Mouse (Mus musculus) kidney, embryonic 14.5 days (tissue): Measurements from ENCODE around the gene Cdh12. TPM values are rescaled to one million over a fixed set of nuclear protein-coding genes. Genes with fewer than 3 reads are reported as not detected.

Experiments
- ATAC-seq: fragments of 200-750 bp; cut with Nextera tagmentation; 2 replicates; pipeline ENCODE4 v1.8.0; 2017; ENCODE audit warnings: moderate number of reproducible peaks, mild to moderate bottlenecking, moderate TSS enrichment, moderate library complexity; ENCODE audit not compliant: low FRiP score, low TSS enrichment
- H3K27ac ChIP-seq: fragments of 300-500 bp; sonication (generic); 2 replicates; pipeline ENCODE4 v1.5.1; 2014; ENCODE audit warnings: low read depth, mild to moderate bottlenecking, low read length, moderate library complexity, mixed read lengths
- H3K27me3 ChIP-seq: fragments of 300-500 bp; sonication (generic); 2 replicates; pipeline ENCODE4 v1.6.1; 2014; ENCODE audit warnings: mild to moderate bottlenecking, low read length; ENCODE audit not compliant: control insufficient read depth, insufficient read depth
- H3K36me3 ChIP-seq: fragments of 300-500 bp; sonication (generic); 2 replicates; pipeline ENCODE4 v1.6.1; 2014; ENCODE audit warnings: low read length, mixed read lengths; ENCODE audit not compliant: control insufficient read depth, insufficient read depth
- H3K4me1 ChIP-seq: fragments of 300-500 bp; sonication (generic); 2 replicates; pipeline ENCODE4 v1.6.1; 2014; ENCODE audit warnings: low read length, mixed read lengths; ENCODE audit not compliant: control insufficient read depth, insufficient read depth
- H3K4me2 ChIP-seq: fragments of 300-500 bp; sonication (generic); replicated peaks from 2 replicates; pipeline ENCODE4 v1.6.1; 2014; ENCODE audit warnings: low read depth, mild to moderate bottlenecking, low read length
- H3K4me3 ChIP-seq: fragments of 300-500 bp; sonication (generic); 2 replicates; pipeline ENCODE4 v1.5.1; 2014; ENCODE audit warnings: mild to moderate bottlenecking, low read length
- H3K9ac ChIP-seq: fragments of 300-500 bp; sonication (generic); 2 replicates; pipeline ENCODE4 v1.6.1; 2014; ENCODE audit warnings: low read depth, mild to moderate bottlenecking, low read length, moderate library complexity
- H3K9me3 ChIP-seq: fragments of 300-500 bp; sonication (generic); 2 replicates; pipeline ENCODE4 v1.6.1; 2016; ENCODE audit warnings: low read length; ENCODE audit not compliant: control insufficient read depth
- WGBS: fragments of 180-500 bp; shearing (Covaris S2); extraction: QIAGEN DNeasy Blood & Tissue Kit; methylation state at CpG from one replicate; pipeline ENCODE4 v1.1.7; 2014; 5-methylcytosine and 5-hydroxymethylcytosine counted together
- polyA plus RNA-seq: library from polyadenylated mRNA; unstranded; fragments of >200 nt; fragmentation: Nextera tagmentation; extraction: Ambion mirVana; gene quantifications from 2 replicates; pipeline ENCODE4 v1.2.1, GENCODE M21; 2014

Cdh12 gene
- polyA plus RNA-seq: not detected in 2 replicates

GRCm38 (mm10) chr15:20448861-20449663 lies at the start of gene Cdh12:
TSS of gene Cdh12 (plus strand) at chr15:20449265.
- WGBS: 12% methylated on average over 18 of the region's 18 CpGs
- Histone ChIP-seq H3K4me1 (no peaks in the 10 kb centered on the region), H3K9ac (no peak within 1 kb of the TSS), H3K36me3 (no peaks in the 10 kb centered on the region), H3K9me3 (no peaks in the 10 kb centered on the region), H3K4me3 (peak within 1 kb of the TSS; percentile 22), H3K27ac (no peak within 1 kb of the TSS), H3K4me2 (peak within 1 kb of the TSS; percentile 39), H3K27me3 (no peaks in the 10 kb centered on the region)
- peak; percentile 57; the same call in 1 of the 2 replicates for ATAC-seq

- no peaks in the 10 kb centered on the region for H3K27me3 ChIP-seq
- H3K4me3 ChIP-seq: no peak overlapping the region
- 53% methylated on average over 3 of the region's 3 CpGs for WGBS
- H3K4me2 ChIP-seq: no peak overlapping the region
- ATAC-seq: no peak
- no peaks in the 10 kb centered on the region for H3K4me1 ChIP-seq
- H3K27ac ChIP-seq: no peak overlapping the region
- no peak overlapping the region for H3K9ac ChIP-seq
- H3K9me3 ChIP-seq: no peaks in the 10 kb centered on the region
- no peaks in the 10 kb centered on the region for H3K36me3 ChIP-seq
Observed at GRCm38 (mm10) chr15:20403596-20403995, 45.5 kb upstream of the Cdh12 start.

GRCm38 (mm10) chr15:20413397-20413796 lies 35.7 kb upstream of the Cdh12 start:
- Histone ChIP-seq H3K4me1 (no peaks in the 10 kb centered on the region), H3K4me2 (no peak overlapping the region), H3K4me3 (no peak overlapping the region), H3K9me3 (no peaks in the 10 kb centered on the region), H3K27ac (no peak overlapping the region), H3K9ac (no peak overlapping the region), H3K36me3 (no peaks in the 10 kb centered on the region), H3K27me3 (no peaks in the 10 kb centered on the region)
- 92% methylated on average over 1 of the region's 1 CpGs for whole genome bisulfite sequencing
- no peak for ATAC-seq

GRCm38 (mm10) chr15:20436356-20436755 lies 12.7 kb upstream of the Cdh12 start:
- no peaks in the 10 kb centered on the region for H3K9me3 ChIP-seq
- 71% methylated on average over 2 of the region's 2 CpGs for WGBS
- H3K27me3 ChIP-seq: no peaks in the 10 kb centered on the region
- no peaks in the 10 kb centered on the region for H3K4me1 ChIP-seq
- no peak overlapping the region for H3K4me2 ChIP-seq
- H3K9ac ChIP-seq: no peak overlapping the region
- no peak overlapping the region for H3K4me3 ChIP-seq
- H3K27ac ChIP-seq: no peak overlapping the region
- no peak for ATAC-seq
- no peaks in the 10 kb centered on the region for H3K36me3 ChIP-seq

- Histone ChIP-seq H3K4me1 (no peaks in the 10 kb centered on the region), H3K27ac (no peak overlapping the region), H3K4me2 (no peak overlapping the region), H3K36me3 (no peaks in the 10 kb centered on the region), H3K9ac (no peak overlapping the region), H3K4me3 (no peak overlapping the region), H3K27me3 (no peaks in the 10 kb centered on the region), H3K9me3 (no peaks in the 10 kb centered on the region)
- WGBS: 70% methylated on average over 5 of the region's 5 CpGs
- ATAC-seq: no peak
Observed at GRCm38 (mm10) chr15:20450558-20450957, 1.5 kb downstream of the Cdh12 start.

GRCm38 (mm10) chr15:20458508-20458907 lies 9.4 kb downstream of the Cdh12 start:
- Histone ChIP-seq H3K4me1 (no peaks in the 10 kb centered on the region), H3K9me3 (no peaks in the 10 kb centered on the region), H3K27ac (no peak overlapping the region), H3K36me3 (no peaks in the 10 kb centered on the region), H3K4me2 (no peak overlapping the region), H3K4me3 (no peak overlapping the region), H3K27me3 (no peaks in the 10 kb centered on the region), H3K9ac (no peak overlapping the region)
- WGBS: 89% methylated on average over 3 of the region's 3 CpGs
- ATAC-seq: no peak

- Histone ChIP-seq H3K9ac (no peak overlapping the region), H3K27me3 (no peaks in the 10 kb centered on the region), H3K4me2 (no peak overlapping the region), H3K9me3 (no peaks in the 10 kb centered on the region), H3K36me3 (no peaks in the 10 kb centered on the region), H3K4me1 (no peaks in the 10 kb centered on the region), H3K27ac (no peak overlapping the region), H3K4me3 (no peak overlapping the region)
- WGBS: 85% methylated on average over 3 of the region's 3 CpGs
- no peak for ATAC-seq
Observed at GRCm38 (mm10) chr15:20462500-20462899, 13.4 kb downstream of the Cdh12 start.

GRCm38 (mm10) chr15:20463601-20464000 lies 14.5 kb downstream of the Cdh12 start:
- Histone ChIP-seq H3K36me3 (no peaks in the 10 kb centered on the region), H3K4me3 (no peak overlapping the region), H3K27ac (no peak overlapping the region), H3K27me3 (no peaks in the 10 kb centered on the region), H3K9ac (no peak overlapping the region), H3K4me2 (no peak overlapping the region), H3K9me3 (no peaks in the 10 kb centered on the region), H3K4me1 (no peaks in the 10 kb centered on the region)
- WGBS: 69% methylated on average over 1 of the region's 1 CpGs
- ATAC-seq: no peak

GRCm38 (mm10) chr15:20550979-20551378 lies 101.9 kb downstream of the Cdh12 start:
- Histone ChIP-seq H3K4me2 (no peak overlapping the region), H3K27me3 (no peaks in the 10 kb centered on the region), H3K36me3 (no peaks in the 10 kb centered on the region), H3K27ac (no peak overlapping the region), H3K9ac (no peak overlapping the region), H3K9me3 (no peaks in the 10 kb centered on the region), H3K4me3 (no peak overlapping the region), H3K4me1 (no peaks in the 10 kb centered on the region)
- WGBS: 93% methylated on average over 4 of the region's 4 CpGs
- ATAC-seq: no peak
